Mouse (Mus musculus) forebrain, embryonic 12.5 days (tissue): Measurements from ENCODE around the gene Spcs1. TPM values are rescaled to one million over a fixed set of nuclear protein-coding genes. Genes with fewer than 3 reads are reported as not detected.

ENCODE experiments used
- ATAC-seq: fragments of 200-750 bp; cut with Nextera tagmentation; 2 replicates; pipeline ENCODE4 v1.8.0; 2017; ENCODE audit warnings: moderate TSS enrichment; ENCODE audit not compliant: low FRiP score
- H3K27ac ChIP-seq: fragments of 300-500 bp; sonication (generic); 2 replicates; pipeline ENCODE4 v1.5.1; 2016; ENCODE audit warnings: mild to moderate bottlenecking
- H3K27me3 ChIP-seq: fragments of 300-500 bp; sonication (generic); 2 replicates; pipeline ENCODE4 v1.6.1; 2016; ENCODE audit warnings: mild to moderate bottlenecking
- H3K36me3 ChIP-seq: fragments of 300-500 bp; sonication (generic); replicated peaks from 2 replicates; pipeline ENCODE4 v1.6.1; 2016; ENCODE audit warnings: mild to moderate bottlenecking
- H3K4me1 ChIP-seq: fragments of 300-500 bp; sonication (generic); 2 replicates; pipeline ENCODE4 v1.6.1; 2016
- H3K4me2 ChIP-seq: fragments of 300-500 bp; sonication (generic); 2 replicates; pipeline ENCODE4 v1.6.1; 2016; ENCODE audit warnings: mild to moderate bottlenecking, moderate library complexity
- H3K4me3 ChIP-seq: fragments of 300-500 bp; sonication (generic); replicated peaks from 2 replicates; pipeline ENCODE4 v1.5.1; 2016; ENCODE audit warnings: mild to moderate bottlenecking
- H3K9ac ChIP-seq: fragments of 300-500 bp; sonication (generic); 2 replicates; pipeline ENCODE4 v1.6.1; 2016; ENCODE audit warnings: mild to moderate bottlenecking
- H3K9me3 ChIP-seq: fragments of 300-500 bp; sonication (generic); 2 replicates; pipeline ENCODE4 v1.6.1; 2016
- WGBS: fragments of 180-500 bp; shearing (Covaris S2); methylation state at CpG from one replicate; pipeline ENCODE4 v1.1.7; 2016; 5-methylcytosine and 5-hydroxymethylcytosine counted together
- polyA plus RNA-seq: library from polyadenylated mRNA; unstranded; fragments of >200 nt; fragmentation: Nextera tagmentation; extraction: Ambion mirVana; gene quantifications from 2 replicates; pipeline ENCODE4 v1.2.1, GENCODE M21; 2016

The Spcs1 gene
- 262 and 276 TPM in 2 replicates for polyA plus RNA-seq

- under 1% methylated on average over 75 of the region's 84 CpGs for WGBS
- Histone ChIP-seq H3K4me3 (peak within 1 kb of the TSS; percentile 95), H3K4me2 (peak within 1 kb of the TSS; percentile 78), H3K36me3 (peaks cover 13% of the 10 kb centered on the region; the same call in 1 of the 2 replicates), H3K9ac (peak within 1 kb of the TSS; percentile 87), H3K27me3 (no peaks in the 10 kb centered on the region), H3K27ac (peak within 1 kb of the TSS; percentile 93), H3K9me3 (no peaks in the 10 kb centered on the region), H3K4me1 (peaks cover 19% of the 10 kb centered on the region)
- peak; percentile 93 for ATAC-seq
These were observed at the start of gene Spcs1, which contains the start of gene Glt8d1 for GRCm38 (mm10) chr14:31001307-31002205. Gene Spcs1 (minus strand): TSS chr14:31001672. Gene Glt8d1 (plus strand): TSS chr14:31001400.

- H3K27ac ChIP-seq = no peak overlapping the region
- no peak for ATAC-seq
- no peak overlapping the region for H3K4me2 ChIP-seq
- H3K4me3 ChIP-seq = no peak overlapping the region
- H3K4me1 ChIP-seq = no peaks in the 10 kb centered on the region
- 100% methylated on average over 1 of the region's 1 CpGs for WGBS
- H3K9ac ChIP-seq = no peak overlapping the region
- no peaks in the 10 kb centered on the region for H3K9me3 ChIP-seq
- no peaks in the 10 kb centered on the region for H3K27me3 ChIP-seq
- peaks cover 71% of the 10 kb centered on the region for H3K36me3 ChIP-seq
These were observed 44.3 kb upstream of the Spcs1 start for GRCm38 (mm10) chr14:31045817-31046216.

GRCm38 (mm10) chr14:31045296-31045695 is 43.8 kb upstream of the Spcs1 start:
- Histone ChIP-seq H3K9me3 (no peaks in the 10 kb centered on the region), H3K9ac (no peak overlapping the region), H3K4me2 (no peak overlapping the region), H3K4me1 (no peaks in the 10 kb centered on the region), H3K27ac (no peak overlapping the region), H3K27me3 (no peaks in the 10 kb centered on the region), H3K36me3 (peaks cover 69% of the 10 kb centered on the region), H3K4me3 (no peak overlapping the region)
- ATAC-seq = no peak
- WGBS = 93% methylated on average over 5 of the region's 5 CpGs

- H3K9me3 ChIP-seq = no peaks in the 10 kb centered on the region
- no peak overlapping the region for H3K4me2 ChIP-seq
- H3K27ac ChIP-seq = no peak overlapping the region
- WGBS = 80% methylated on average over 3 of the region's 3 CpGs
- H3K4me1 ChIP-seq = peaks cover 14% of the 10 kb centered on the region
- no peaks in the 10 kb centered on the region for H3K27me3 ChIP-seq
- no peak for ATAC-seq
- no peak overlapping the region for H3K9ac ChIP-seq
- no peak overlapping the region for H3K4me3 ChIP-seq
- H3K36me3 ChIP-seq = peaks cover 78% of the 10 kb centered on the region
These were observed 24.3 kb upstream of the Spcs1 start for GRCm38 (mm10) chr14:31025785-31026184.

- ATAC-seq = no peak
- Histone ChIP-seq H3K4me2 (no peak overlapping the region), H3K4me3 (no peak overlapping the region), H3K4me1 (peaks cover 33% of the 10 kb centered on the region), H3K27ac (no peak overlapping the region), H3K9me3 (no peaks in the 10 kb centered on the region), H3K9ac (no peak overlapping the region), H3K27me3 (no peaks in the 10 kb centered on the region), H3K36me3 (peaks cover 54% of the 10 kb centered on the region)
- WGBS = 58% methylated on average over 1 of the region's 1 CpGs
These were observed 21.1 kb upstream of the Spcs1 start for GRCm38 (mm10) chr14:31022579-31022978.

- peak; percentile 95 for ATAC-seq
- Histone ChIP-seq H3K4me3 (peak overlapping the region; percentile 75), H3K4me1 (peaks cover 40% of the 10 kb centered on the region), H3K9me3 (no peaks in the 10 kb centered on the region), H3K4me2 (peak overlapping the region; percentile 68), H3K27ac (peak overlapping the region; percentile 99), H3K36me3 (peaks cover 54% of the 10 kb centered on the region), H3K27me3 (no peaks in the 10 kb centered on the region), H3K9ac (peak overlapping the region; percentile 87)
- 4% methylated on average over 43 of the region's 56 CpGs for WGBS
These were observed 18.1 kb upstream of the Spcs1 start for GRCm38 (mm10) chr14:31019331-31020205.

- peaks cover 55% of the 10 kb centered on the region for H3K36me3 ChIP-seq
- H3K4me3 ChIP-seq = peak within 1 kb of the TSS; percentile 75
- peaks cover 40% of the 10 kb centered on the region for H3K4me1 ChIP-seq
- H3K27me3 ChIP-seq = no peaks in the 10 kb centered on the region
- H3K9me3 ChIP-seq = no peaks in the 10 kb centered on the region
- H3K9ac ChIP-seq = peak within 1 kb of the TSS; percentile 87
- under 1% methylated on average over 33 of the region's 53 CpGs for WGBS
- peak; percentile 95 for ATAC-seq
- H3K4me2 ChIP-seq = peak within 1 kb of the TSS; percentile 76
- peak within 1 kb of the TSS; percentile 99 for H3K27ac ChIP-seq
These were observed 17.4 kb upstream of the Spcs1 start, which contains the start of the genes Pbrm1 and Gnl3 for GRCm38 (mm10) chr14:31018860-31019291. Gene Pbrm1 (plus strand): TSS chr14:31019138. Gene Gnl3 (minus strand): TSS chr14:31019152.

GRCm38 (mm10) chr14:31017854-31018253 is 16.4 kb upstream of the Spcs1 start:
- Histone ChIP-seq H3K9ac (peak overlapping the region; percentile 87), H3K4me3 (peak overlapping the region; percentile 75), H3K9me3 (no peaks in the 10 kb centered on the region), H3K27ac (no peak overlapping the region), H3K4me1 (peaks cover 38% of the 10 kb centered on the region), H3K36me3 (peaks cover 57% of the 10 kb centered on the region), H3K4me2 (peak overlapping the region; percentile 76), H3K27me3 (no peaks in the 10 kb centered on the region)
- 4% methylated on average over 2 of the region's 2 CpGs for WGBS
- no peak for ATAC-seq

- H3K27ac ChIP-seq = no peak overlapping the region
- no peak for ATAC-seq
- WGBS = 88% methylated on average over 1 of the region's 1 CpGs
- H3K9me3 ChIP-seq = no peaks in the 10 kb centered on the region
- H3K4me2 ChIP-seq = no peak overlapping the region
- peaks cover 67% of the 10 kb centered on the region for H3K36me3 ChIP-seq
- H3K9ac ChIP-seq = no peak overlapping the region
- no peaks in the 10 kb centered on the region for H3K27me3 ChIP-seq
- no peak overlapping the region for H3K4me3 ChIP-seq
- H3K4me1 ChIP-seq = peaks cover 27% of the 10 kb centered on the region
These were observed 14.6 kb upstream of the Spcs1 start for GRCm38 (mm10) chr14:31016063-31016462.

- no peak for ATAC-seq
- H3K27me3 ChIP-seq = no peaks in the 10 kb centered on the region
- H3K9ac ChIP-seq = no peak overlapping the region
- peaks cover 17% of the 10 kb centered on the region for H3K4me1 ChIP-seq
- peaks cover 86% of the 10 kb centered on the region for H3K36me3 ChIP-seq
- H3K27ac ChIP-seq = no peak overlapping the region
- WGBS = 97% methylated on average over 2 of the region's 2 CpGs
- no peaks in the 10 kb centered on the region for H3K9me3 ChIP-seq
- no peak overlapping the region for H3K4me2 ChIP-seq
- H3K4me3 ChIP-seq = no peak overlapping the region
These were observed 12.5 kb upstream of the Spcs1 start for GRCm38 (mm10) chr14:31013928-31014327.

- no peak for ATAC-seq
- Histone ChIP-seq H3K9ac (no peak overlapping the region), H3K27me3 (no peaks in the 10 kb centered on the region), H3K27ac (no peak overlapping the region), H3K36me3 (peaks cover 94% of the 10 kb centered on the region), H3K4me1 (no peaks in the 10 kb centered on the region), H3K9me3 (no peaks in the 10 kb centered on the region), H3K4me3 (no peak overlapping the region), H3K4me2 (no peak overlapping the region)
- 98% methylated on average over 3 of the region's 3 CpGs for WGBS
These were observed 10.1 kb upstream of the Spcs1 start for GRCm38 (mm10) chr14:31011588-31011987.

- no peak overlapping the region for H3K27ac ChIP-seq
- no peak overlapping the region for H3K4me3 ChIP-seq
- WGBS = 87% methylated on average over 5 of the region's 5 CpGs
- H3K9ac ChIP-seq = no peak overlapping the region; the same call in 1 of the 2 replicates
- H3K27me3 ChIP-seq = no peaks in the 10 kb centered on the region
- no peak for ATAC-seq
- peaks cover 51% of the 10 kb centered on the region for H3K36me3 ChIP-seq
- no peaks in the 10 kb centered on the region for H3K9me3 ChIP-seq
- peaks cover 10% of the 10 kb centered on the region for H3K4me1 ChIP-seq
- no peak overlapping the region for H3K4me2 ChIP-seq
These were observed 5.3 kb upstream of the Spcs1 start for GRCm38 (mm10) chr14:31006779-31007178.
